9 mouse cellular contexts compared by ENCODE assay signal in genomic region chr13:59834786-59835452, GRCm38 (mm10). TPM values are rescaled to one million over a fixed set of nuclear protein-coding genes. Genes with fewer than 3 reads are reported as not detected.
DNase-seq lines count a peak whose midpoint lies in the region; ATAC-seq and TF ChIP-seq lines count a peak whose summit lies in the region.
"Had no signal": no experiment of that assay in that cellular context is flagged by ENCODE, and none has a peak within 500 bp of the region (broad histone marks: within the 10 kb centered on the region; RNA-seq: fewer than 3 reads in every experiment).

No protein-coding gene starts in this region.

- H3K9me3 ChIP-seq in forebrain, embryonic 16.5 days (ENCODE audit: control insufficient read depth, low read length): no peaks in the 10 kb centered on the region
- no peaks in the 10 kb centered on the region for H3K9me3 ChIP-seq in forebrain, embryonic 14.5 days (replicated peaks; ENCODE audit: control insufficient read depth, low read length)
- no peaks in the 10 kb centered on the region for H3K9me3 ChIP-seq in limb, embryonic 13.5 days

- no peak for TF ChIP-seq CTCF in thymus, adult 2 months (IDR thresholded peaks at IDR 0.05; ENCODE audit: borderline replicate concordance, control insufficient read depth, extremely low read depth, insufficient read depth, low read length, poor library complexity)

- H3K36me3 ChIP-seq in forebrain, embryonic 16.5 days (ENCODE audit: control insufficient read depth, insufficient read depth): no peaks in the 10 kb centered on the region
- no peaks in the 10 kb centered on the region for H3K36me3 ChIP-seq in forebrain, embryonic 14.5 days (ENCODE audit: control insufficient read depth, insufficient read depth, low read length)
- no peaks in the 10 kb centered on the region for H3K36me3 ChIP-seq in thymus, adult 2 months (ENCODE audit: control insufficient read depth, insufficient read depth, low read length)
- H3K36me3 ChIP-seq in limb, embryonic 13.5 days: no peaks in the 10 kb centered on the region

- H3K4me2 ChIP-seq in forebrain, embryonic 16.5 days (ENCODE audit: low read length): no peak overlapping the region
- no peak overlapping the region for H3K4me2 ChIP-seq in forebrain, embryonic 14.5 days (ENCODE audit: low read length)
- no peak overlapping the region for H3K4me2 ChIP-seq in limb, embryonic 13.5 days (replicated peaks)

- no peaks in the 10 kb centered on the region for H3K4me1 ChIP-seq in forebrain, embryonic 16.5 days (replicated peaks; ENCODE audit: control insufficient read depth, insufficient read depth, low read length)
- no peaks in the 10 kb centered on the region for H3K4me1 ChIP-seq in forebrain, embryonic 14.5 days (ENCODE audit: control insufficient read depth, insufficient read depth, low read length)
- no peaks in the 10 kb centered on the region for H3K4me1 ChIP-seq in thymus, adult 2 months (replicated peaks; ENCODE audit: control insufficient read depth, insufficient read depth, low read length)
- no peaks in the 10 kb centered on the region for H3K4me1 ChIP-seq in limb, embryonic 13.5 days

- no peak overlapping the region for H3K4me3 ChIP-seq in forebrain, embryonic 16.5 days (replicated peaks; ENCODE audit: low read length)
- no peak overlapping the region for H3K4me3 ChIP-seq in forebrain, embryonic 14.5 days (ENCODE audit: low read depth, low read length)
- no peak overlapping the region for H3K4me3 ChIP-seq in thymus, adult 2 months (ENCODE audit: control insufficient read depth, insufficient read depth, low read length)
- H3K4me3 ChIP-seq in limb, embryonic 13.5 days: no peak overlapping the region

- peak; percentile 54; the same call in 1 of the 2 replicates for ATAC-seq in forebrain, embryonic 16.5 days
- no peak for ATAC-seq in forebrain, embryonic 14.5 days
- peak; percentile 32; the same call in 1 of the 2 replicates for ATAC-seq in limb, embryonic 13.5 days (ENCODE audit: low FRiP score, low read depth)

- no peak overlapping the region for H3K9ac ChIP-seq in forebrain, embryonic 16.5 days (replicated peaks; ENCODE audit: low read depth, low read length)
- no peak overlapping the region for H3K9ac ChIP-seq in forebrain, embryonic 14.5 days (ENCODE audit: low read length)
- no peak overlapping the region for H3K9ac ChIP-seq in limb, embryonic 13.5 days

- 56% methylated on average over 4 of the region's 4 CpGs for WGBS in forebrain, embryonic 16.5 days
- 62% methylated on average over 4 of the region's 4 CpGs for WGBS in forebrain, embryonic 14.5 days
- WGBS in thymus, adult 2 months: 50% methylated on average over 4 of the region's 4 CpGs
- WGBS in limb, embryonic 13.5 days: 52% methylated on average over 4 of the region's 4 CpGs

- DNase-seq in forebrain, embryonic 14.5 days (ENCODE audit: low spot score): no peak
- peak; percentile 15 for DNase-seq in thymus, postnatal 14 days
- no peak for DNase-seq in thymus, adult 2 months
- peak; percentile 77 for DNase-seq in right cerebral cortex, adult 18-20 months
- DNase-seq in cerebellum, postnatal 10 days: no peak
- DNase-seq in cerebellum, adult 9-10 months: no peak

- no peak overlapping the region for H3K27ac ChIP-seq in forebrain, embryonic 16.5 days (ENCODE audit: low read length)
- no peak overlapping the region for H3K27ac ChIP-seq in forebrain, embryonic 14.5 days (ENCODE audit: low read depth, low read length)
- H3K27ac ChIP-seq in thymus, adult 2 months (ENCODE audit: control insufficient read depth, insufficient read depth, low read length): no peak overlapping the region
- H3K27ac ChIP-seq in limb, embryonic 13.5 days: no peak overlapping the region

- no peak for TF ChIP-seq POLR2A in thymus, adult 2 months (IDR thresholded peaks at IDR 0.05; ENCODE audit: control insufficient read depth, extremely low read depth, insufficient read depth, low read length, poor library complexity)

- H3K27me3 ChIP-seq in forebrain, embryonic 16.5 days (replicated peaks; ENCODE audit: control insufficient read depth, insufficient read depth, low read length): no peaks in the 10 kb centered on the region
- no peaks in the 10 kb centered on the region for H3K27me3 ChIP-seq in forebrain, embryonic 14.5 days (replicated peaks; ENCODE audit: control insufficient read depth, insufficient read depth, low read length)
- no peaks in the 10 kb centered on the region for H3K27me3 ChIP-seq in thymus, adult 2 months (ENCODE audit: control insufficient read depth, insufficient read depth, low read length)
- H3K27me3 ChIP-seq in limb, embryonic 13.5 days: no peaks in the 10 kb centered on the region

RNA-seq across cellular contexts. Expression of gene Tut7, which starts 12.0 kb away (rescaled TPM):
- 57.7 and 65.1 TPM in 2 replicates for polyA plus RNA-seq in forebrain, embryonic 16.5 days (2015; fragmentation: Nextera tagmentation; extraction: Ambion mirVana)
- 33.5 and 43.0 TPM in 2 replicates for polyA plus RNA-seq in forebrain, embryonic 14.5 days (2014; fragmentation: Nextera tagmentation; extraction: Ambion mirVana)
- 43.6 and 47.4 TPM in 2 replicates for polyA plus RNA-seq in thymus, adult 2 months (2012; rRNA removed)
- 56.4 and 57.4 TPM in 2 replicates for polyA plus RNA-seq in limb, embryonic 13.5 days (2015; fragmentation: Nextera tagmentation; extraction: Ambion mirVana)

RNA-seq across cellular contexts. Expression of gene Gm49354, which starts 52.9 kb away (rescaled TPM):
- polyA plus RNA-seq in forebrain, embryonic 16.5 days (2015; fragmentation: Nextera tagmentation; extraction: Ambion mirVana): not detected in 2 replicates
- not detected in 2 replicates for polyA plus RNA-seq in forebrain, embryonic 14.5 days (2014; fragmentation: Nextera tagmentation; extraction: Ambion mirVana)
- polyA plus RNA-seq in thymus, adult 2 months (2012; rRNA removed): not detected in 2 replicates
- not detected in 2 replicates for polyA plus RNA-seq in limb, embryonic 13.5 days (2015; fragmentation: Nextera tagmentation; extraction: Ambion mirVana)
- polyA plus RNA-seq: neural tube, embryonic 11.5 days had no signal

Comparison
In these comparisons a context has a peak if more than half of its experiments do, and no peak if none do; other contexts are left out.
1. DNase-seq: peak in thymus, postnatal 14 days (single experiment) and right cerebral cortex, adult 18-20 months (single experiment); none in forebrain, embryonic 14.5 days (single experiment), thymus, adult 2 months (single experiment), cerebellum, postnatal 10 days (0 of 2) and cerebellum, adult 9-10 months (single experiment).